Mouse (Mus musculus) neural tube, embryonic 13.5 days (tissue): ENCODE measurements around the gene Gnat1. TPM values are rescaled to one million over a fixed set of nuclear protein-coding genes. Genes with fewer than 3 reads are reported as not detected.
"Not testable (repeated sequence)": the region's sequence is repeated elsewhere in the genome, so short reads cannot be mapped to it uniquely, and the experiment has no call there.

Source experiments
- ATAC-seq: fragments of 200-750 bp; cut with Nextera tagmentation; 2 replicates; pipeline ENCODE4 v1.8.0; 2017; ENCODE audit warnings: low read depth, mild to moderate bottlenecking, moderate TSS enrichment, moderate library complexity
- H3K27ac ChIP-seq: fragments of 300-500 bp; sonication (generic); replicated peaks from 2 replicates; pipeline ENCODE4 v1.5.1; 2015; ENCODE audit warnings: moderate library complexity, mild to moderate bottlenecking, inconsistent platforms
- H3K27me3 ChIP-seq: fragments of 300-500 bp; sonication (generic); 2 replicates; pipeline ENCODE4 v1.6.1; 2015; ENCODE audit warnings: mild to moderate bottlenecking, inconsistent platforms
- H3K36me3 ChIP-seq: fragments of 300-500 bp; sonication (generic); 2 replicates; pipeline ENCODE4 v1.6.1; 2015; ENCODE audit warnings: mild to moderate bottlenecking, inconsistent platforms
- H3K4me1 ChIP-seq: fragments of 300-500 bp; sonication (generic); replicated peaks from 2 replicates; pipeline ENCODE4 v1.6.1; 2015; ENCODE audit warnings: inconsistent platforms
- H3K4me2 ChIP-seq: fragments of 300-500 bp; sonication (generic); 2 replicates; pipeline ENCODE4 v1.6.1; 2015; ENCODE audit warnings: inconsistent platforms, mild to moderate bottlenecking, moderate library complexity
- H3K4me3 ChIP-seq: fragments of 300-500 bp; sonication (generic); 2 replicates; pipeline ENCODE4 v1.5.1; 2015; ENCODE audit warnings: mild to moderate bottlenecking, inconsistent platforms
- H3K9ac ChIP-seq: fragments of 300-500 bp; sonication (generic); 2 replicates; pipeline ENCODE4 v1.6.1; 2015; ENCODE audit warnings: moderate library complexity, mild to moderate bottlenecking, inconsistent platforms
- H3K9me3 ChIP-seq: fragments of 300-500 bp; sonication (generic); 2 replicates; pipeline ENCODE4 v1.6.1; 2016; ENCODE audit warnings: inconsistent platforms
- WGBS: fragments of 180-500 bp; shearing (Covaris S2); methylation state at CpG from one replicate; pipeline ENCODE4 v1.1.7; 2015; 5-methylcytosine and 5-hydroxymethylcytosine counted together
- polyA plus RNA-seq: library from polyadenylated mRNA; unstranded; fragments of >200 nt; fragmentation: Nextera tagmentation; extraction: Ambion mirVana; gene quantifications from 2 replicates; pipeline ENCODE4 v1.2.1, GENCODE M21; 2015

Gnat1 gene
- polyA plus RNA-seq, 1 experiment from 2014 or later = 0.96 TPM

DNA sequence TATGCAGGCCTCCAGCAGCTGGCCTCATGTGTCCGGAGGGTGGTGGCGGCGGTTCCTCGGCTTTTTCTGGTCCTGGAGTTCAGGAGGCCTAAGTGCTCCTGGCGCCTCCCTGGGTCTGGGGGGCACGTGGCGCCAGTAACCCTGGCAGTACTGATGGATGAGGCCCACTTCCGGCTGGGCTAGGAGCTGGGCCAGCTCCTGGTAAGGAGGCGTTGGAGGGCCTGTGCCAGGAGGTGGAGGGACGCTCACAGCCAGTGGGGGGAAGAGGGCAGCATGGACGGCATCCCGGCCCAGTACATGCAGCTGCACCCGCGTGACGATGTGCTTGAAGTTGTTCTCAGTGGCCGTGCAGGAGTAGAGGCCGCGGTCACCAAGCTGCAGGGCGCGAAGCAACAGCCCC lies 2.9 kb upstream of the Gnat1 start:
- Histone ChIP-seq H3K27ac (no peak overlapping the region), H3K4me2 (no peak overlapping the region), H3K27me3 (peaks cover 9% of the 10 kb centered on the region), H3K9me3 (no peaks in the 10 kb centered on the region), H3K4me3 (no peak overlapping the region), H3K4me1 (0 out of 2 replicates have a peak, but pooled peaks cover 4% of the 10 kb centered on the region), H3K36me3 (peaks cover 40% of the 10 kb centered on the region), H3K9ac (no peak overlapping the region)
- no peak for ATAC-seq
- 91% methylated on average over 20 of the region's 20 CpGs for WGBS

DNA sequence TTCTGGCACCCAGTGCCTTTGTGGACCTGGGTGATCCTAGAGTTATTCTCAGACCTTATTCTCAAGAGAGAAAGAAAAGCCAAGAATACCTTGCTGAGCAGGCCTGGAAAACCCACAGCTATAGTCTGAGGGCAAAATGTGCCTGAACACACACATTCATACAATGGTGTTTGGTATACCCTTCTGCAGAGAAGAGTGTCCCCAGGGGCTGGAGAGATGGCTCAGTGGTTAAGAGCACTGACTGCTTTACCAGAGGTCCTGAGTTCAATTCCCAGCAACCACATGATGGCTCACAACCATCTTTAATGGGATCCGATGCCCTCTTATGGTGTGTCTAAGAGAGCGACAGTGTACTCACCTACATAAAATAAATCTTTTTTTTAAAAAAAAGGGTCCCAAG lies 651 bp downstream of the Gnat1 start:
- Histone ChIP-seq H3K27me3 (peaks cover 38% of the 10 kb centered on the region), H3K27ac (no peak overlapping the region), H3K9me3 (no peaks in the 10 kb centered on the region), H3K4me1 (peaks cover 15% of the 10 kb centered on the region), H3K4me3 (no peak overlapping the region), H3K36me3 (peaks cover 20% of the 10 kb centered on the region), H3K9ac (no peak overlapping the region), H3K4me2 (no peak overlapping the region)
- no peak for ATAC-seq
- 89% methylated on average over 2 of the region's 2 CpGs for WGBS

DNA sequence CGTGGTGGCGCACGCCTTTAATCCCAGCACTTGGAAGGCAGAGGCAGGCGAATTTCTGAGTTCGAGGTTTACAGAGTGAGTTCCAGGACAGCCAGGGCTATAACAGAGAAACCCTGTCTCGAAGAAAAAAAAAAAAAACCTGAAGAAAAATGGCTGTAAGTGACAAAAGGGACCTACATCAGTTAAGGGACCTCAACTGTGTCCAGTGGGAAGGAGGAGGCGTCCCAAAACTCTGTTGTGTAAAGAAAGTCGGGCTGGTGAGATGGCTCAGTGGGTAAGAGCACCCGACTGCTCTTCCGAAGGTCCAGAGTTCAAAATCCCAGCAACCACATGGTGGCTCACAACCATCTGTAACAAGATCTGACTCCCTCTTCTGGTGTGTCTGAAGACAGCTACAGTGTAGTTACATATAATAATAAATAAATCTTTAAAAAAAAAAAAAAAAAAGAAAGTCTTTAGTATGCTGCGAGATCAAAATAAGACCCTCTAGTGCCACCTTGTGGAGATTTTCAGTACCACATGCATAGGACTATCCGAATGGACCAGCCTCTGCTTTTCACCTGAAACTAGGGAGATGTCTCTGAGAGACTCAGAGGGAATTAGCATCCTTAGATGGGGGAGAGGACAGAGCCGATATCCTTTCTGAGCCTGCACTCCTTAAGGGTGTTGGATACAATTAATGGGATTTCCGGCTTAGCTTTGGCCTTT lies 1.5 kb downstream of the Gnat1 start:
- WGBS = 34% methylated on average over 14 of the region's 14 CpGs
- Histone ChIP-seq H3K36me3 (peaks cover 11% of the 10 kb centered on the region), H3K4me1 (peaks cover 15% of the 10 kb centered on the region), H3K27me3 (peaks cover 38% of the 10 kb centered on the region)
- not testable (repeated sequence) for H3K9me3 ChIP-seq, H3K4me2 ChIP-seq, H3K4me3 ChIP-seq, H3K27ac ChIP-seq, ATAC-seq, H3K9ac ChIP-seq

DNA sequence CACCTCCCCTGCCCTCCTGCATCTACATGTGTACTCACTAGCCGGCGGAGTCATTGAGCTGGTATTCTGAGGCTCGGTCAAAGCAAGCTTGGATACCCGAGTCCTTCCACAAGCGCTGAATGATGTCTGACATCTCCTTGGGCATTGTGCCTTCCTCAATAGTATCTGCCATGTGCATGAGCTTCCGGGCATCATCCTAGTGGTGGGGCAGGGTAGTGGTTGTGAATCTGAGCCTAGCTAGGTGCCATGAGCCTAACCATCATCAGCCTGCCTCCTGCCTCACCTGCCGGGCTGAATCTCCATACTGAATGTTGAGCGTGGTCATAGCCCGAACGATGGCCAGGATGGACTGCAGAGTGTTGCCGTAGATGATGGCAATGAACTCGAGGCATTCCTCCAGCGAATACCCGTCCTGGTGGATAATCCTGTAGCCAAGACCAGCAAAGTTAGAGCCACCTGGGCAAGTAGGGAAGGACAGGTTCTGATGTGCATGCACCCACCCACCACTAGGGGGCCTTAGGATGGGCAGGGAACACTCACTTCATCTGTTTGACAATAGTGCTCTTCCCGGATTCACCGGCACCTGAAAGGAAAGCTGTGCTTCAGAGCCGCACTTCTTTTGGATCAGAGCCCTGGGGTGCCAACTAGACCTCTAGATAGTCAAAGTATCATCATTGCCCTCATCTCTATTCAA lies 2.3 kb downstream of the Gnat1 start:
- Histone ChIP-seq H3K36me3 (peaks cover 4% of the 10 kb centered on the region; the same call in 1 of the 2 replicates), H3K27me3 (peaks cover 38% of the 10 kb centered on the region), H3K9me3 (no peaks in the 10 kb centered on the region), H3K4me3 (no peak overlapping the region), H3K9ac (no peak overlapping the region), H3K27ac (no peak overlapping the region), H3K4me2 (no peak overlapping the region), H3K4me1 (peaks cover 15% of the 10 kb centered on the region)
- WGBS = 15% methylated on average over 17 of the region's 17 CpGs
- no peak for ATAC-seq

DNA sequence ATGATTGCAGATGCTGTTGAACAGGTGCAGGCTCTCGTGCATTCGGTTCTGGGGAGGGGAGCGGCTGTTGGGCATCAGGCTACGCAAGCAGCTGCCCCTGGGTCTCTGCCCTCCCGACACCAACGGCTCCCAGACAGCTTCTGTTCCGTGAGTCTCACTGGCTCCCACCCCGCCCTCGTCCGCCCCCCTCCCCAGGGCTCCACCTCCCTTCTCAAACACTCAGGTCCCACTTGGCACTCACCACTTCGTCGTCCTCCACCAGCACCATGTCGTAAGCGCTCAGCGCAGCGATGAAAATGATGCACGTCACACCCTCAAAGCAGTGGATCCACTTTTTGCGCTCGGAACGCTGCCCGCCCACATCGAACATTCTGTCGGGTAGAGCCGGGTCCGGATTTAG lies 3.2 kb downstream of the Gnat1 start:
- under 1% methylated on average over 25 of the region's 25 CpGs for WGBS
- no peak for ATAC-seq
- peaks cover 38% of the 10 kb centered on the region for H3K27me3 ChIP-seq
- H3K27ac ChIP-seq = no peak overlapping the region
- H3K4me3 ChIP-seq = peak overlapping the region; percentile 29
- H3K4me1 ChIP-seq = peaks cover 15% of the 10 kb centered on the region
- peak overlapping the region; percentile 64 for H3K4me2 ChIP-seq
- no peaks in the 10 kb centered on the region for H3K36me3 ChIP-seq
- peak overlapping the region; percentile 61 for H3K9ac ChIP-seq
- no peaks in the 10 kb centered on the region for H3K9me3 ChIP-seq

DNA sequence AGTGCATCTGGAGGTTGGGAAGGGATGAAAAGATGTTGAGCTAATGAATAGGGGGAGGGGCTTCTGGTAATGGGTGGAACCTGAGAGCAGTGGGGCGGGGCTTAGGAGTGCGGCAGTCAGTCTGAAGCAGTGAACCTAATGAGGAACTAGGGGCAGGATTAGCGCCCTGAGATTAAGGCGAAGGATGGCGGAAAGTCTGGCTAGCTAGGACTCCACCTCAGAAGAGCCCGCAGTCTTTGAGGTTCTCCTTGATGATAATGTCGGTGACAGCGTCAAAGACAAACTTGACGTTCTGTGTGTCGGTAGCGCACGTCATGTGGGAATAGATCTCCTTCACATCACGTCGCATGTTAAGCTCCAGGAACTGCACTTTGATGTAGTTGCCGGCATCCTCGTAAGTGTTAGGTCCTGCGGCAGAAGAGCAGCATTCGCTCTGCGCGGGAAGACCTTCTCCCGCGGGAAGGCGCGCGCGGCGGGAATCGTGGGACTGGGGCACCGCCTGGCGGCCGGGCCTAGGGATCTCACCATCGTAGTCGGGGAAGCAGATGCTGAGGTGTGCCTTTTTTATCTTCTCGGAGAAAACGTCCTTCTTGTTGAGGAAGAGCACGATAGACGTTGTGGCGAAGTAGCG lies 3.7 kb downstream of the Gnat1 start:
- Histone ChIP-seq H3K9me3 (no peaks in the 10 kb centered on the region), H3K27me3 (peaks cover 38% of the 10 kb centered on the region), H3K9ac (peak overlapping the region; percentile 61), H3K4me3 (peak overlapping the region; percentile 29), H3K36me3 (no peaks in the 10 kb centered on the region), H3K27ac (no peak overlapping the region), H3K4me1 (peaks cover 15% of the 10 kb centered on the region), H3K4me2 (peak overlapping the region; percentile 64)
- ATAC-seq = 0 out of 2 replicates have a peak, but pooled peaks have one; percentile 21
- under 1% methylated on average over 39 of the region's 39 CpGs for whole genome bisulfite sequencing

DNA sequence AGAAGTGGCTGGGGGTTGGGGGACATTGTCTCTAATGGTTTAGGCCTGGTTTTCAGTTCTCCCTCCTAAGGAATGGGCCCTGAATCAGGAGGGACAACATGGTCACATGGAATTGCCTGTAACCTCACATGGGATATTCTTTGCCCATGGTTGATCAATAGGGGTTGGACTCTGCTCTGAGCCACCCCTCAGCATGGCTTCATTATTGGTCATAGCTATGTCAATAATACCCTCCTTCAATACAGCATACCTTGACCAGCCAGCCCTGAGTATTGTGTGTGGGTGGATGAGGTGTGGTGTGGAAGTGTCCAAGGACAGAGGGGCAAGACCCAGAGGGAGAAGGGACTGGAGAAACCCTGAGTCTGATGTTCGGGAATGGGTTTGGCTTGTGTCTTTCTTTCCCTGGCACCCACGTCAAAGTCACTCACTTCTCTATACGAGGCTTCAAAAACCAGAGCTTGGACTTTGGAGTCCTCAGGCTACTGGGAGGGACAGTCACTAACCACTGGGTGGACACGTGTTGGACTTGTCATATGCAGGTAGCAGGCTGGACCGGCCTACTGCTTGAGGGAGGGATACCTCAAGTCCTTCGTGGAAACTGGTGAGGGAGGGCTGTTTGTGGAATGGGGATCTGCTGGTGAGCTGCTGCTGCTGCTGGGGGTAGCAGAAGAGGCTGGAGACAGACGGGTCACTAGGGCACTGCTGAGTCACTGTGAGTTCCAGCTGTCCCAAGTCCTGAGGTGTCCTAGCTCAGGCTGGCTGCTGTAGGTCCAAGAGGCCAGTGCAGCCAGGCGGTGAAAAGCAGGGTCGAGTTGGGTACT lies 4.7 kb downstream of the Gnat1 start:
- H3K9me3 ChIP-seq = no peaks in the 10 kb centered on the region
- ATAC-seq = no peak
- peaks cover 15% of the 10 kb centered on the region for H3K4me1 ChIP-seq
- no peak overlapping the region for H3K9ac ChIP-seq
- H3K27me3 ChIP-seq = peaks cover 38% of the 10 kb centered on the region
- no peak overlapping the region for H3K4me3 ChIP-seq
- H3K36me3 ChIP-seq = no peaks in the 10 kb centered on the region
- no peak overlapping the region for H3K27ac ChIP-seq
- WGBS = 65% methylated on average over 9 of the region's 9 CpGs
- H3K4me2 ChIP-seq = no peak overlapping the region

DNA sequence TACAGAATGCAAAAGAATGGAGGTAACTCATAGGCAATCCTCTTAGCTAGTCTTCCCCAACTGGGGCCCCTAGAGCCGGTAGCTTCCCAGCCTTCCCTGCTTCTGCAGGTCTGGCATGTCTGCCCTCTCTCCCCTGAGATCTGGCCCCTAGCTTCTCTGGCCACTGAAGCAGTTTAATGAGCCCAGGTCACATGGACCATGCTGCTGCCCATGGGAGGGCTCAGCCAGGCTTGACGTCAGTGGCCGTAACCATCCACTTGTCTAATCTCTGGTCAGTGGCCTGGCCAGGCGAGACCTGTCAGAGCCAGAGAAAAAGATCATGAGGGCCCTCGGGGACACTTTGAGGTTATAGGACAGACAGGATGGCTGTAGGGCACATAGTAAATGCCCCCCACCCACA lies 9.3 kb downstream of the Gnat1 start:
- Histone ChIP-seq H3K9me3 (no peaks in the 10 kb centered on the region), H3K27me3 (peaks cover 45% of the 10 kb centered on the region), H3K27ac (no peak overlapping the region), H3K4me1 (peaks cover 37% of the 10 kb centered on the region), H3K36me3 (no peaks in the 10 kb centered on the region), H3K4me2 (no peak overlapping the region), H3K4me3 (no peak overlapping the region), H3K9ac (no peak overlapping the region)
- no peak for ATAC-seq
- 48% methylated on average over 5 of the region's 5 CpGs for WGBS

DNA sequence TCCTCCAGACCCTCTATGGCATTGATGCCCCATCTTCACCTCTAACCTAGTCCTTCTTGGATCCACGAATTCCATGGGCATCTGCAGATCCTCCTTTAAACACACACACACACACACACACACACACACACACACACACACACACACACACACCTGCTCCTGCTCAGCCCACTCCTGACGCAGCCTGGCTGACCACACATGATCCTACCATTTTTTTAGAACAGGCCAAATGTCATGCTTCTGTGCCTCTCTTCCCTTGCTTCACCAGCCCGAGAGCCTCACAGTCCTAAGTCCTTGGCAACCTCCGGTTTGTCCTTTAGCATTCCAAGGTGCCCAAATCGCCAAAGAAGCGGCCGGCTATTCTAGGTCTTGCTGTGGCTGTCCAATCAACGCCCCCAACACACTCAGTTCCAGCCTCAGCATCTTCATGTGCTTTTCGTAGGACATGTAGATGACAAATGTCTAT lies 10.0 kb downstream of the Gnat1 start, which contains the start of gene Slc38a3:
TSS of gene Slc38a3 (minus strand) at position 51 of the 466 bp plus-strand sequence.
- Histone ChIP-seq H3K27ac (no peak within 1 kb of the TSS), H3K36me3 (no peaks in the 10 kb centered on the region), H3K27me3 (peaks cover 45% of the 10 kb centered on the region), H3K9me3 (no peaks in the 10 kb centered on the region), H3K4me1 (peaks cover 37% of the 10 kb centered on the region), H3K9ac (no peak within 1 kb of the TSS), H3K4me2 (no peak within 1 kb of the TSS), H3K4me3 (no peak within 1 kb of the TSS)
- ATAC-seq = no peak
- WGBS = 81% methylated on average over 9 of the region's 9 CpGs

DNA sequence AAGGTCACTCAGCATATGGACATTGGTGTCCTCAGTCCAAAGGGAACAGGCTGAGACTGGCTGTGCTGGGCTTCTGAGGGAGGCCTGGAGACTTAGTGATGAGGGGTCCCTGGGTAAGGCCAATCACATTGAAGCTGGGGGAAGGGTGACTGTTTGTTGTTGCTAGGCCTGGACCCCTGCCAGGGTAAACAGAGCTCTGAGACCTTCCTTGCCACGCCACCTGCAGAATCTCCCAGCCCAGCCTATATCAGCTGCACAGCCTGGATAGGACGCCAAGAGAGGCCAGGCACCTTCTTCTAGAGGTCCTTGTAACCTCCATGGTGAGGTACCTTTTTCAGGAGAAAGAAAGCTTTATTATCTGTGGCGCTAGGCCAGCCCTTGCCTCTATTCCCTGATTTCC lies 10.6 kb downstream of the Gnat1 start:
- no peak overlapping the region for H3K9ac ChIP-seq

DNA sequence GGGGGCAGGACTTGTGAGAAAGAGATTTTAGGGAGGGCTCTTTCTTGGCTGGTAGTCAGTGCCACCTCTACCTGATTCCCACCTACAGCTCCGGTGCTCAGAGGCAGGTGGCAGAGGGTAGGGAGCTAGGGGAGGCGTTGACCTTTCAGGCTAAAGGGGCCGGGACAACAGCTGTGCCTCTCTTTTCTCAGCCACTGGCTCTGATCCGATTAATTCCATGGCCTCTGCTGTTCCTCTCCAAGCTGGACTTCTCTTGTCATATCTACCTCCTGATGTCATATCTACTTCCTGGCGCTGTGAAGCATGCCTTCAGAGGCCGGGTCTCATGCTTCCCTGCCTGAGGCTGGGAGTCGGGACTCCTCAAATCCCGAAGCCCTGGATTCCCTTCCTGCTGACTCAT lies 11.5 kb downstream of the Gnat1 start:
- Histone ChIP-seq H3K4me2 (peak overlapping the region; percentile 75; the same call in 1 of the 2 replicates), H3K27ac (no peak overlapping the region), H3K4me3 (no peak overlapping the region), H3K9ac (no peak overlapping the region), H3K27me3 (peaks cover 40% of the 10 kb centered on the region), H3K9me3 (no peaks in the 10 kb centered on the region), H3K4me1 (peaks cover 49% of the 10 kb centered on the region), H3K36me3 (no peaks in the 10 kb centered on the region)
- no peak for ATAC-seq
- 42% methylated on average over 8 of the region's 8 CpGs for WGBS

More for the DNA sequence above, 10.6 kb downstream of the Gnat1 start:
- Histone ChIP-seq H3K4me2 (no peak overlapping the region), H3K9me3 (no peaks in the 10 kb centered on the region), H3K27ac (no peak overlapping the region), H3K4me1 (peaks cover 40% of the 10 kb centered on the region), H3K36me3 (no peaks in the 10 kb centered on the region), H3K27me3 (peaks cover 40% of the 10 kb centered on the region), H3K4me3 (no peak overlapping the region)
- 69% methylated on average over 3 of the region's 3 CpGs for WGBS
- no peak for ATAC-seq
